Mouse (Mus musculus) lung, postnatal 14 days (tissue): ENCODE measurements at regions not wholly inside any gene's neighbourhood (a gene's known extent, or its start where the extent isn't known, plus 50 kb on each side); places are given as distances from the start of the nearest gene placed in this dataset.

ENCODE experiments used
- DNase-seq: peaks from one replicate; pipeline ENCODE4 v3.0.0; 2021

GRCm38 (mm10) chr14:106190721-106191120, 84.7 kb downstream of the Trim52 start:
- DNase-seq: no peak

GRCm38 (mm10) chr14:106193583-106193982, 87.6 kb downstream of the Trim52 start:
- DNase-seq: no peak

- no peak for DNase-seq
These were observed 88.1 kb downstream of the Trim52 start for GRCm38 (mm10) chr14:106194104-106194503.

GRCm38 (mm10) chr14:106197826-106198225, 91.8 kb downstream of the Trim52 start:
- DNase-seq: no peak

GRCm38 (mm10) chr14:106199109-106199508, 93.1 kb downstream of the Trim52 start:
- DNase-seq: no peak

- no peak for DNase-seq
These were observed 93.7 kb downstream of the Trim52 start for GRCm38 (mm10) chr14:106199536-106200319.

GRCm38 (mm10) chr14:106211062-106211461, 105.1 kb downstream of the Trim52 start:
- DNase-seq: no peak

GRCm38 (mm10) chr14:106217681-106218080, 111.7 kb downstream of the Trim52 start:
- no peak for DNase-seq

GRCm38 (mm10) chr14:106219293-106219797, 113.3 kb downstream of the Trim52 start:
- DNase-seq: no peak

GRCm38 (mm10) chr14:106225401-106225800, 119.4 kb downstream of the Trim52 start:
- no peak for DNase-seq

- DNase-seq: no peak
These were observed 135.9 kb downstream of the Trim52 start for GRCm38 (mm10) chr14:106241721-106242405.

GRCm38 (mm10) chr14:106259396-106260108, 153.6 kb downstream of the Trim52 start:
- no peak for DNase-seq

- no peak for DNase-seq
These were observed 159.3 kb downstream of the Trim52 start for GRCm38 (mm10) chr14:106265290-106265689.

- no peak for DNase-seq
These were observed 161.9 kb downstream of the Trim52 start for GRCm38 (mm10) chr14:106267679-106268561.

GRCm38 (mm10) chr14:106269680-106270079, 163.7 kb downstream of the Trim52 start:
- DNase-seq: no peak

- no peak for DNase-seq
These were observed 207.6 kb downstream of the Trim52 start for GRCm38 (mm10) chr14:106313558-106313957.

- DNase-seq: no peak
These were observed 208.1 kb downstream of the Trim52 start for GRCm38 (mm10) chr14:106314079-106314551.

GRCm38 (mm10) chr14:106318767-106319166, 212.8 kb downstream of the Trim52 start:
- DNase-seq: no peak

GRCm38 (mm10) chr14:106327653-106328283, 221.8 kb downstream of the Trim52 start:
- DNase-seq: no peak

GRCm38 (mm10) chr14:106364767-106365623, 259.0 kb downstream of the Trim52 start:
- DNase-seq: no peak
